Mouse (Mus musculus) myocyte (in vitro differentiated cells): ENCODE results near the gene Dgkd. TPM values are rescaled to one million over a fixed set of nuclear protein-coding genes. Genes with fewer than 3 reads are reported as not detected.

Source experiments
- H3K27me3 ChIP-seq: one replicate; pipeline ENCODE4 v1.6.1; 2011; ENCODE audit not compliant: control insufficient read depth, insufficient read depth, insufficient read length
- H3K36me3 ChIP-seq: one replicate; pipeline ENCODE4 v1.6.1; 2011; ENCODE audit not compliant: control insufficient read depth, insufficient read depth
- H3K4me2 ChIP-seq: one replicate; pipeline ENCODE4 v1.6.1; 2011; ENCODE audit warnings: low read depth, control low read depth
- H3K4me3 ChIP-seq: one replicate; pipeline ENCODE4 v1.5.1; 2011; ENCODE audit warnings: mild to moderate bottlenecking, control low read depth, moderate library complexity
- H3K79me2 ChIP-seq: one replicate; pipeline ENCODE4 v1.6.1; 2011; ENCODE audit not compliant: control insufficient read depth, insufficient read depth
- H3ac ChIP-seq: one replicate; pipeline ENCODE4 v1.6.1; 2011; ENCODE audit not compliant: control insufficient read depth, insufficient read length
- CEBPB ChIP-seq: IDR thresholded peaks from 2 replicates; pipeline ENCODE4 v1.6.1; 2011; ENCODE audit warnings: mild to moderate bottlenecking, moderate library complexity; ENCODE audit not compliant: poor library complexity, insufficient read depth, severe bottlenecking
- E2F4 ChIP-seq: IDR thresholded peaks from one replicate; pipeline ENCODE4 v1.6.1; 2011; ENCODE audit warnings: mild to moderate bottlenecking, control low read depth, moderate library complexity; ENCODE audit not compliant: insufficient read depth
- MAX ChIP-seq: IDR thresholded peaks from one replicate; pipeline ENCODE4 v1.6.1; 2011; ENCODE audit warnings: low read depth, mild to moderate bottlenecking, control low read depth
- MYOD1 ChIP-seq, 3 experiments: IDR thresholded peaks; one replicate each; pipeline ENCODE4 v1.6.1; 2011; ENCODE audit warnings: control low read depth in 2 of 3, low read depth in 2 of 3, mild to moderate bottlenecking in 2 of 3, moderate library complexity in 1 of 3; ENCODE audit not compliant: insufficient read length in 2 of 3, control insufficient read depth in 1 of 3
- MYOG ChIP-seq, 3 experiments: IDR thresholded peaks; one replicate each; pipeline ENCODE4 v1.6.1; 2011; ENCODE audit warnings: control low read depth in 2 of 3, low read depth in 2 of 3, mild to moderate bottlenecking in 2 of 3; ENCODE audit not compliant: insufficient read length in 2 of 3, control insufficient read depth in 1 of 3, insufficient read depth in 1 of 3
- POLR2A ChIP-seq: IDR thresholded peaks from one replicate; pipeline ENCODE4 v1.6.1; 2011; ENCODE audit warnings: low read depth, mild to moderate bottlenecking, control low read depth, moderate library complexity; ENCODE audit not compliant: insufficient read length
- POLR2AphosphoS2 ChIP-seq: IDR thresholded peaks from one replicate; pipeline ENCODE4 v1.6.1; 2011; ENCODE audit warnings: low read depth, control low read depth; ENCODE audit not compliant: insufficient read length
- REST ChIP-seq: IDR thresholded peaks from one replicate; pipeline ENCODE4 v1.6.1; 2011; ENCODE audit warnings: mild to moderate bottlenecking, control low read depth, moderate library complexity; ENCODE audit not compliant: insufficient read depth, insufficient read length
- SRF ChIP-seq: IDR thresholded peaks from one replicate; pipeline ENCODE4 v1.6.1; 2011; ENCODE audit warnings: low read depth; ENCODE audit not compliant: control insufficient read depth, insufficient read length
- TCF12 ChIP-seq: IDR thresholded peaks from one replicate; pipeline ENCODE4 v1.6.1; 2011; ENCODE audit warnings: mild to moderate bottlenecking, control low read depth; ENCODE audit not compliant: poor library complexity, insufficient read depth, severe bottlenecking
- TCF3 ChIP-seq: IDR thresholded peaks from one replicate; pipeline ENCODE4 v1.6.1; 2011; ENCODE audit warnings: low read depth, control low read depth; ENCODE audit not compliant: insufficient read length
- USF1 ChIP-seq: IDR thresholded peaks from one replicate; pipeline ENCODE4 v1.6.1; 2011; ENCODE audit warnings: low read depth, mild to moderate bottlenecking, control low read depth, moderate library complexity
- polyA plus RNA-seq: library from polyadenylated mRNA; unstranded; fragments of >200 nt; fragmentation: generic; extraction: Trizol; gene quantifications from one replicate; pipeline ENCODE4 v1.2.1, GENCODE M21; 2012; ENCODE audit warnings: missing spikeins

The Dgkd gene
- polyA plus RNA-seq, 1 experiment = 59.3 TPM

DNA sequence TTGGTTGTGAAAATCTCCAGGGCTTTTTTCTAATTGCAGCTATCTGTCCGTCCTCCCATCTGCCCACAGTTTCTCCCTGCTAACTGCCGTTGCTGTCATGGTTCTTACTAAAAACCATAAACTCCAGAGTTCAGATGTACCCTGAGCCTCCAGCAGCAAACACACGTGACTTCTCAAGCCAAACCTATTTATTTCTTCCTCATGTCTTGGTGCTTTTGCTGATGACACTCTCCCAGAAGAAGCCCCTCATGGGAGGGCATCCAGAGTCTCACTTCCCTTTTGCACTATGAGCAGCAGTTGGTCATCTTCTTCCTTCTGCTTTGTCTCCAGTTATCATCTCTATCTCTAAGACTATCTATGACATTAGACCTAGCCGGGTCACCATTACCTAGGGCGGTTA lies 3.8 kb upstream of the Dgkd start:
- peaks cover 8% of the 10 kb centered on the region for H3K79me2 ChIP-seq
- no peak overlapping the region for H3ac ChIP-seq
- peak overlapping the region; percentile 60 for H3K4me2 ChIP-seq
- no peak for TF ChIP-seq USF1
- no peak for TF ChIP-seq CEBPB
- no peak for TF ChIP-seq TCF12
- TF ChIP-seq MYOG (IDR thresholded peaks at IDR 0.05; ENCODE audit: control insufficient read depth in 1 of 3, insufficient read depth in 1 of 3, insufficient read length in 2 of 3, low read depth in 2 of 3) = no peak
- TF ChIP-seq POLR2AphosphoS2 = no peak
- no peak for TF ChIP-seq REST
- no peak for TF ChIP-seq POLR2A
- no peak for TF ChIP-seq TCF3
- no peak for TF ChIP-seq SRF
- TF ChIP-seq MYOD1 (IDR thresholded peaks at IDR 0.05; ENCODE audit: control insufficient read depth in 1 of 3, insufficient read length in 2 of 3, low read depth in 2 of 3) = no peak
- TF ChIP-seq MAX = no peak
- TF ChIP-seq E2F4 = no peak
- H3K36me3 ChIP-seq = no peaks in the 10 kb centered on the region
- no peak overlapping the region for H3K4me3 ChIP-seq
- H3K27me3 ChIP-seq = no peaks in the 10 kb centered on the region

DNA sequence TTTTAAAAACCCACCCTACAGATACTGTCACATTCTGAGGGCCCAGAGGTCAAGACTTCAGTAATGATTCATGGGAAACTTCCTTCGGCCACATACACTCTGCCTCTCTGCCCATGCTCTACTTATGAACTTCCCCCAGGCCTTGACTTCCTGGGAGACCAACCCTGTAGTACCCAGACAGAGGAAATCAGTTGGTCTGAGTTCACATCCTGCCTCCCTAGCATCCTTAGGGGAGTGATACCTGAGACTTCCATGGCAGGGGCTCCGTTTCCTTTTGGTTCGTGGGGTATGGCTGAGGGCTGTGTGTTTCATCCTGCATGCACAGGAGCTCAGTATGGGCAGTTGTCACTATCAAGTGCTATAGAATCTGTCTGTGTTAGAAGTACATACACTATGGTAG lies 1.7 kb upstream of the Dgkd start:
- H3K27me3 ChIP-seq = no peaks in the 10 kb centered on the region
- no peak overlapping the region for H3K4me2 ChIP-seq
- no peak overlapping the region for H3K4me3 ChIP-seq
- H3K36me3 ChIP-seq = no peaks in the 10 kb centered on the region
- no peak overlapping the region for H3ac ChIP-seq
- peaks cover 26% of the 10 kb centered on the region for H3K79me2 ChIP-seq
- no peak for TF ChIP-seq USF1
- TF ChIP-seq TCF12 = no peak
- no peak for TF ChIP-seq REST
- TF ChIP-seq MYOG (IDR thresholded peaks at IDR 0.05; ENCODE audit: control insufficient read depth in 1 of 3, insufficient read depth in 1 of 3, insufficient read length in 2 of 3, low read depth in 2 of 3) = no peak
- no peak for TF ChIP-seq MAX
- TF ChIP-seq SRF = no peak
- TF ChIP-seq CEBPB = no peak
- TF ChIP-seq MYOD1 (IDR thresholded peaks at IDR 0.05; ENCODE audit: control insufficient read depth in 1 of 3, insufficient read length in 2 of 3, low read depth in 2 of 3) = no peak
- no peak for TF ChIP-seq E2F4
- no peak for TF ChIP-seq POLR2AphosphoS2
- TF ChIP-seq POLR2A = no peak
- TF ChIP-seq TCF3 = no peak

DNA sequence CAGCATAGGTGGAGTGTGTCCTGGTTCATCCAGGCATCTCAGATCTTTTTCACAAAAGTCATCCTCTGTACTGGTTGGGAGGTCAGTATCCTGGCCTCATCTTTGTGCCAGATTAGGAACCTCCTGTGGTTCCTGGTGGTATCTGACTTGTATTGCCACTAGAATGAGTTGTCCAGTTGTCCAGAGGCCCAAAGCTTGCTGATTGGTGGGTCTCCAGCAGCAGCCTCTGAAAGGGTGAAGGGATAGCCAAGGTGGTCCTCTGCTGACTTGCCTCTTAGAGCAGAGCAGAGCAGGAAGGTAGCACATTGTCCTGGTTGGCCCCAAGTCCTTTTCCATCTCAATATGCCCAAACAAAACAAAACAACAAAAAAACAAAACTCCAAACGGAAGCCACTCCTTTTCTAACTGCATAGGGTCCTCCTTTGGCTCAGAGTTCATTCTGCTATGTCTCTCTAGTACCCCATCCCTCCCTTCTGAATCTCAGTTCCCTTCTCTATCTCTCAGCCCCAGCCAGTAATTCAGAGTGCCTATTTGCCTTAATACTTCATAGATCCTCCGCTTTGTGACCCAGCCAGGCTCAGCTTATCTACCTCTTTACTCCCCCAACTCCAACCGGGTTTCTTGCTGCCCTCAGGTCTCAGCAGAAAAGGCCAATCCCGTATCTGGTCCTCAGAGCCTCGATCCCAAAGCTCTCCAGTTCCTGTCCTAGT lies 851 bp upstream of the Dgkd start:
- H3K27me3 ChIP-seq = no peaks in the 10 kb centered on the region
- TF ChIP-seq REST (no peak), SRF (no peak), POLR2AphosphoS2 (no peak), TCF3 (no peak), USF1 (no peak), E2F4 (no peak), MYOG (IDR thresholded peaks at IDR 0.05; ENCODE audit: control insufficient read depth in 1 of 3, insufficient read depth in 1 of 3, insufficient read length in 2 of 3, low read depth in 2 of 3) (no peak), MAX (no peak), POLR2A (no peak), MYOD1 (IDR thresholded peaks at IDR 0.05; ENCODE audit: control insufficient read depth in 1 of 3, insufficient read length in 2 of 3, low read depth in 2 of 3) (no peak)
- H3K4me2 ChIP-seq = peak overlapping the region; percentile 82
- H3K79me2 ChIP-seq = peaks cover 33% of the 10 kb centered on the region
- no peaks in the 10 kb centered on the region for H3K36me3 ChIP-seq
- H3K4me3 ChIP-seq = peak overlapping the region; percentile 84
- H3ac ChIP-seq = no peak overlapping the region

DNA sequence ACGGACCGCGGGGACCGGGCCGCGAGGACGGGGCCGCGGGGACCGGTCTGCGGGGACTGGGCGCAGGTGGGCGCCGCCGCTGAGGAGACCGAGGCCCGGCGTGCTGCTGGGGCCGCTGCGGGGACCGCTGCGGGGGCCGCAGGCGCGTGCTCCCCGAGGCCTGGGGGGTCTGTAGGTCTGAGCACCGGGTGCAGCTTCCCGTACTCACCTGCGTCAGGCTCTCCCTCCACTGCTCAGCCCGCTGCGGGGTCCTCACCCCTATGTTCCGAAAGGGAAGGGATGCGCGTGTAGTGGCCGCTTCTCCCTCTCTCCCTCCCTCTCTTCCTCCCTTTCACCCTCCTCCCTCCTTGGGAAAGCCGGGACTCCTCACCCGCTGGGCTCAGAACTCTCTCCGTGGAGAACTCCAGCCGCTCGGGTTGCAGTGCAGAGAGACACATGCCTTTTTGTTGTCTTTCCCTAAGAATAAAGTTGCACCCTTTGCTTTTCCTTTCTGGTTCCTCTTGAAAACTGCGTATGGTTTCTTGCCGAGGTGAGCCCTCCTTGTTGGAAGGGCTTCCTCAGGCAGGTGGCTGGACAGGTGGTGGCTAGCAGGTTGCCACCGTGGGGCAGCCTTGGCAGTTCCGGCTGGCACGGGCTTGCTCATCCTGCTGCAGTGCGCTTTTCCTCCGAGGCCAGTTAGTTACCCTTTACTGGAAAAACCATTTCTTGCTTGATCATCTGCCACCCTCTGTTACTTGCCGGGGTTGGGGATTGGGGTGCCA lies 694 bp downstream of the Dgkd start:
- Histone ChIP-seq H3K4me2 (peak overlapping the region; percentile 91), H3K36me3 (no peaks in the 10 kb centered on the region), H3K79me2 (peaks cover 48% of the 10 kb centered on the region), H3K4me3 (peak overlapping the region; percentile 84), H3ac (peak overlapping the region; percentile 88), H3K27me3 (no peaks in the 10 kb centered on the region)
- TF ChIP-seq MYOD1 (IDR thresholded peaks at IDR 0.05; ENCODE audit: control insufficient read depth in 1 of 3, insufficient read length in 2 of 3, low read depth in 2 of 3) (peak in 2 of 3 experiments; percentile 5 to 67), POLR2AphosphoS2 (no peak), MYOG (IDR thresholded peaks at IDR 0.05; ENCODE audit: control insufficient read depth in 1 of 3, insufficient read depth in 1 of 3, insufficient read length in 2 of 3, low read depth in 2 of 3) (peak in 2 of 3 experiments; percentile 9 to 38), TCF3 (no peak)
